Mouse (Mus musculus) C2C12 (cell line): ENCODE measurements around the gene Lix1. TPM values are rescaled to one million over a fixed set of nuclear protein-coding genes. Genes with fewer than 3 reads are reported as not detected.

Experiments
- H3K27me3 ChIP-seq: one replicate; pipeline ENCODE4 v1.6.1; 2011; ENCODE audit not compliant: control insufficient read depth, insufficient read depth, insufficient read length
- H3K36me3 ChIP-seq: one replicate; pipeline ENCODE4 v1.6.1; 2011; ENCODE audit not compliant: control insufficient read depth, insufficient read depth
- H3K4me3 ChIP-seq: one replicate; pipeline ENCODE4 v1.5.1; 2011; ENCODE audit warnings: mild to moderate bottlenecking, control low read depth; ENCODE audit not compliant: poor library complexity, insufficient read depth, severe bottlenecking
- H3K79me2 ChIP-seq: one replicate; pipeline ENCODE4 v1.6.1; 2011; ENCODE audit not compliant: control insufficient read depth, insufficient read depth
- H3K79me3 ChIP-seq: one replicate; pipeline ENCODE4 v1.6.1; 2011; ENCODE audit warnings: low read depth, control low read depth
- H3ac ChIP-seq: one replicate; pipeline ENCODE3; 2011; ENCODE audit warnings: low read depth; ENCODE audit not compliant: control insufficient read depth, insufficient read length
- CEBPB ChIP-seq: IDR thresholded peaks from one replicate; pipeline ENCODE4 v1.6.1; 2011; ENCODE audit warnings: low read depth, mild to moderate bottlenecking, control low read depth, moderate library complexity
- CTCF ChIP-seq: IDR thresholded peaks from one replicate; pipeline ENCODE4 v1.5.1; 2011; ENCODE audit not compliant: control insufficient read depth, insufficient read depth, insufficient read length
- FOSL1 ChIP-seq: IDR thresholded peaks from one replicate; pipeline ENCODE4 v1.8.0; 2011; ENCODE audit warnings: mild to moderate bottlenecking, low read length; ENCODE audit not compliant: poor library complexity, insufficient read depth, severe bottlenecking
- MAX ChIP-seq: IDR thresholded peaks from one replicate; pipeline ENCODE4 v1.6.1; 2011; ENCODE audit warnings: mild to moderate bottlenecking, control low read depth
- MYOD1 ChIP-seq: IDR thresholded peaks from one replicate; pipeline ENCODE4 v1.6.1; 2011; ENCODE audit warnings: low read depth; ENCODE audit not compliant: control insufficient read depth, insufficient read length
- MYOG ChIP-seq: IDR thresholded peaks from one replicate; pipeline ENCODE4 v1.6.1; 2011; ENCODE audit not compliant: control insufficient read depth, insufficient read length; ENCODE audit errors: extremely low read depth
- USF1 ChIP-seq: IDR thresholded peaks from one replicate; pipeline ENCODE4 v1.6.1; 2011; ENCODE audit warnings: low read depth, mild to moderate bottlenecking, control low read depth, moderate library complexity
- polyA plus RNA-seq: library from polyadenylated mRNA; unstranded; fragments of >200 nt; fragmentation: generic; extraction: Trizol; gene quantifications from one replicate; pipeline ENCODE4 v1.2.1, GENCODE M21; 2012; ENCODE audit warnings: missing spikeins

Gene Lix1
- polyA plus RNA-seq, 1 experiment: 2.6 TPM

DNA sequence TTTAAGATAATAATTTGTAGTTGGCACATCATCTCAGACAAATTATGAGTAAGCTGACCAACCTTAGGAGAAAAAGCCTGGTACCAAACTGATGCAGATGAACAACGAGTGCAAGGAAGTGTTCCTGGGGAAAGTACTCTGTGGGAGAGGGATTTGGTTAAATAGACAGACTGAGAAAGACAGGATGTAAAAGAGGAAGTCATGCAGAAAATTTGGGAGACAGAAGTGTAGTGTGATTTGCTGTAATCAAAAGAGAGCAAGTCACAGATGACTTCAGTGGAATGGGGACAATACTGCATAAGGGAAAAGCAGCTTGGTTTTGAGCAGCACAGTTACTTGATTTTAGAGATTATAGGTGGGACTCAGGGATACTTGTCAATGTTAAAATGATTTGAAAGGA lies 5.6 kb upstream of the Lix1 start:
- H3ac ChIP-seq: no peak overlapping the region

DNA sequence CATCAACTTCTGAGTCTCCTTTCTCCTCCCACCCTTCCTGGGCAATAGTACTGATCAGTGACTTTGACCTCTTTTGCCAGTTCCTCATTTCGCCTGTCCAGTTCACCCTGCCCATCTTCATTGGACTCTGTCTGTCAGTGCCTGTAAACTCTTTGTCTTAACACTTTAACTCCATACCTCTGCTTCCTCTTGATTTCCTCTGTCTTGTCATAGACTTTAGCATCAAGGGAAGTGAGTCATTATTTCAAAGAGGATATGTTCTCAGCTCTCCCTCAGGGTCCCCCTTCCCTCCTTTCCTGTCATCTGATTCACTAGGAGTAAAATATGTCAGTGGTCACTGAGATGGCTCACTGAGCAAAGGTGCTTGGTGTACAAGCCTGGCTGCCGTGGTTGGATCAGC lies 3.8 kb upstream of the Lix1 start:
- Histone ChIP-seq H3K4me3 (no peak overlapping the region), H3K79me2 (no peaks in the 10 kb centered on the region), H3K36me3 (peaks cover 25% of the 10 kb centered on the region), H3K79me3 (no peaks in the 10 kb centered on the region), H3ac (no peak overlapping the region), H3K27me3 (no peaks in the 10 kb centered on the region)
- TF ChIP-seq USF1: no peak

More for the DNA sequence above, 5.6 kb upstream of the Lix1 start:
- Histone ChIP-seq H3K79me2 (no peaks in the 10 kb centered on the region), H3K79me3 (no peaks in the 10 kb centered on the region), H3K27me3 (no peaks in the 10 kb centered on the region), H3K36me3 (peaks cover 33% of the 10 kb centered on the region), H3K4me3 (no peak overlapping the region)
- no peak for TF ChIP-seq MYOD1
- no peak for TF ChIP-seq FOSL1
- TF ChIP-seq CTCF: no peak
- no peak for TF ChIP-seq MYOG
- TF ChIP-seq USF1: no peak
- no peak for TF ChIP-seq CEBPB
- no peak for TF ChIP-seq MAX

DNA sequence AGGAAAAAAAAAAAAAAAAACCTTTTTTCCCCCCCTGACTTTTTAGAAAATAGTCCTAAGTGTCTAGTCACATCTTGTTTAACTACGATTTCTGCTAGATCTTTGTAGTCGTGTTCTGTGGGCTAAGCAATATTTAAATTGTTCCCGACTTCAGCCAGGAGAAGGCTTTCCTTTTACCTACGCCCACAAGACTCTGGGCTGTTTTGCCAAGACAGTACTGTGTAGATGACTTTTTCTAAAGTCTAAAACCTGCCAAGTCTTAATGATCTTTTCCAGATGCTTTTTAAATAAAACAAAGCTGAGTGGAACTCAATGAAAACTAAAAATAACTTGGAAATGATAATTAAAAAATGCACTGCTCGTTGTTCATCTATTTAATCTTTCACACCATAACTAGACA lies 566 bp downstream of the Lix1 start:
- Histone ChIP-seq H3ac (no peak overlapping the region), H3K27me3 (no peaks in the 10 kb centered on the region), H3K4me3 (no peak overlapping the region), H3K79me3 (no peaks in the 10 kb centered on the region), H3K36me3 (no peaks in the 10 kb centered on the region), H3K79me2 (no peaks in the 10 kb centered on the region)
- no peak for TF ChIP-seq CTCF
- no peak for TF ChIP-seq FOSL1
- no peak for TF ChIP-seq CEBPB
- no peak for TF ChIP-seq MYOG
- TF ChIP-seq MAX: no peak
- TF ChIP-seq USF1: no peak
- TF ChIP-seq MYOD1: no peak

- Histone ChIP-seq H3K4me3 (no peak overlapping the region), H3K79me3 (no peaks in the 10 kb centered on the region), H3K36me3 (no peaks in the 10 kb centered on the region), H3K79me2 (no peaks in the 10 kb centered on the region), H3ac (no peak overlapping the region), H3K27me3 (no peaks in the 10 kb centered on the region)
- TF ChIP-seq MAX (no peak), FOSL1 (no peak), MYOG (no peak), CTCF (no peak), CEBPB (no peak), MYOD1 (no peak), USF1 (no peak)
These were observed 1.2 kb downstream of the Lix1 start for GRCm38 (mm10) chr17:17403578-17404112.

DNA sequence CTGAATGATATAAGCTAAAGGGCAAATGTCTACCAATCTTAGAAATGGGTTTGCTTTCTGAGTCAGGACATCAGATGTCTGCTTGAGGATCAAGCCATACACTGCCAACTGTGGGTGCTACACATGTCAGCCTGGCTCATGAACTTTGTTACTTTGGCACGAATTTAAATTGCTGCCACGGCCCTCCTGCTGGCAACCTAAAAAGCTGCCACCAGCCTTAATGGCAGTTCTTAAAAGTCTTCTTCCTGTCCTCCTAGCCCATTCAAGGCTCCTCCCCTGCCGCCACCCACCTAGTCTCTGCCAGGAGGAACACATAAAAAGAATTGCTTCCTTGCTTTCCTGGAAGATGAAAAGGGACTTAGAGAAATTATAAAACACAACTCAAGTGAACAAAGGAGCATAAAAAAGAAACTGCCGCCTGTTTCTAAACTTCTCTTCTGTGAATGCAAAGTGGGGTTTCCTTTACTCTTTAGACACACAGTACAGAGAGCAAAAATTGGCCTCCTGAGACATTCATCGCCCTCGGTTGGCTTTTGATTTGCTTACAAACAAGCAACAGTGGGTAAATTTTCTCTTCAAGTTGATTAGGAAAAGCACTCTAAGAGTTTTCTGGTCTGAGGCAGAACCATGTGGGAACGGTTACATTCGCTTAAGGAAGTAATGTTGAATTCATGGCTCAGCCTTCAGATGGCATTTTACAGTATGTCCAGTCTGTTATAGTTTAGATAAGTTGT lies 2.5 kb downstream of the Lix1 start:
- no peaks in the 10 kb centered on the region for H3K79me3 ChIP-seq
- H3K36me3 ChIP-seq: no peaks in the 10 kb centered on the region
- H3K4me3 ChIP-seq: no peak overlapping the region
- H3ac ChIP-seq: no peak overlapping the region
- no peaks in the 10 kb centered on the region for H3K27me3 ChIP-seq
- no peaks in the 10 kb centered on the region for H3K79me2 ChIP-seq
- TF ChIP-seq MAX (no peak), CEBPB (no peak), MYOD1 (no peak), MYOG (no peak)

- no peaks in the 10 kb centered on the region for H3K79me2 ChIP-seq
- H3K79me3 ChIP-seq: no peaks in the 10 kb centered on the region
- no peak overlapping the region for H3K4me3 ChIP-seq
- TF ChIP-seq FOSL1 (no peak), MAX (no peak), USF1 (no peak), MYOG (no peak), CTCF (no peak), CEBPB (no peak), MYOD1 (no peak)
- no peaks in the 10 kb centered on the region for H3K27me3 ChIP-seq
- H3K36me3 ChIP-seq: no peaks in the 10 kb centered on the region
- H3ac ChIP-seq: no peak overlapping the region
These were observed 3.1 kb downstream of the Lix1 start for GRCm38 (mm10) chr17:17405606-17406005.
